22 mouse cellular contexts compared by ENCODE assay signal in the genomic region with DNA sequence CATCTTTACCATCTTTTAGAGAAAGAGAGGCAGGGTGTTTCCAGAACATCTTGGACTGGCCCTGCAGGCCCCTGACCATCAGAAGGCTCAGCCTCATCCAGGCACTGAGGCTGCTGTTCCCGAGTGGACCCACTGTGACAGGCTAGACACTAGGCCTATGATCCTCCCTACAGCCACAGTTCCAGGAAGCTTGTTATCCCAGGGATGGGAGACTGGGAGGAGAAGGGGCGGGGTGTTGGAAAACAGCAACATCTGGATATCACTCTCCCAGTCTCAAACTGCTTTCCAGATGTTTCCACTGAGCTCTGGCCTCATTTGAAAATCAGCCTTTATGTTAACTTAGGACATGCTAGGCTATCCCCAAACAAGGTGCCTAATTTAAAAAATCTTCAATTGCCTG.
DNase-seq lines count a peak whose midpoint lies in the region; ATAC-seq and TF ChIP-seq lines count a peak whose summit lies in the region.
"Had no signal": no experiment of that assay in that cellular context is flagged by ENCODE, and none has a peak within 500 bp of the region (broad histone marks: within the 10 kb centered on the region; RNA-seq: fewer than 3 reads in every experiment).

No protein-coding gene starts in this region.

- H3K4me3 ChIP-seq in embryonic facial prominence, embryonic 14.5 days (ENCODE audit: low read depth, low read length): no peak overlapping the region
- H3K4me3 ChIP-seq in layer of hippocampus, adult 2 months: no peak overlapping the region
- H3K4me3 ChIP-seq: embryonic facial prominence, embryonic 15.5 days; forebrain, embryonic 15.5 days; heart, embryonic 15.5 days; hindbrain, embryonic 15.5 days; left cerebral cortex, adult 2 months; megakaryocyte, embryonic 14.5 days; midbrain, embryonic 13.5 days had no signal

- H3K27me3 ChIP-seq in embryonic facial prominence, embryonic 14.5 days (replicated peaks; ENCODE audit: control insufficient read depth, insufficient read depth, low read length): no peaks in the 10 kb centered on the region
- H3K27me3 ChIP-seq: embryonic facial prominence, embryonic 15.5 days; forebrain, embryonic 15.5 days; heart, embryonic 15.5 days; hindbrain, embryonic 15.5 days; midbrain, embryonic 13.5 days had no signal

- no peak for TF ChIP-seq CTCF in layer of hippocampus, adult 2 months (conservative IDR thresholded peaks at IDR 0.05)

- DNase-seq in embryo, embryonic 11 days: peak; percentile 19
- DNase-seq in embryo, embryonic 9.5 days (ENCODE audit: extremely low spot score): no peak
- peak; percentile 5 to 8 for DNase-seq in heart, adult 18-20 months
- DNase-seq in heart, adult 8-10 months (ENCODE audit: low spot score): no peak
- peak; percentile 34 for DNase-seq in embryonic facial prominence, embryonic 14.5 days (ENCODE audit: low spot score)
- DNase-seq in lung, postnatal 36 days: peak; percentile 28
- no peak for DNase-seq in layer of hippocampus, adult 2 months (ENCODE audit: low spot score in 2 of 2)
- DNase-seq: adrenal gland, postnatal 25 days; cerebellum, adult 8-10 months; cerebellum, postnatal 36 days; kidney, adult 2 months; liver, postnatal 0 days had no signal

- H3K4me2 ChIP-seq in embryonic facial prominence, embryonic 14.5 days (ENCODE audit: low read depth, low read length): no peak overlapping the region
- H3K4me2 ChIP-seq: embryonic facial prominence, embryonic 15.5 days; forebrain, embryonic 15.5 days; heart, embryonic 15.5 days; hindbrain, embryonic 15.5 days; liver, embryonic 11.5 days; midbrain, embryonic 13.5 days had no signal

- H3K36me3 ChIP-seq in embryonic facial prominence, embryonic 14.5 days (ENCODE audit: control insufficient read depth, insufficient read depth, low read length): no peaks in the 10 kb centered on the region
- H3K36me3 ChIP-seq: embryonic facial prominence, embryonic 15.5 days; forebrain, embryonic 15.5 days; heart, embryonic 15.5 days; hindbrain, embryonic 15.5 days had no signal

- no peak for ATAC-seq in embryonic facial prominence, embryonic 14.5 days (ENCODE audit: low read depth)
- no peak for ATAC-seq in megakaryocyte progenitor cell, adult 5-6 weeks (replicated peaks; ENCODE audit: poor library complexity)
- ATAC-seq: forebrain, embryonic 15.5 days; liver, postnatal 0 days; midbrain, embryonic 13.5 days had no signal

- H3K27ac ChIP-seq in embryonic facial prominence, embryonic 14.5 days (replicated peaks; ENCODE audit: low read depth, low read length): no peak overlapping the region
- H3K27ac ChIP-seq in layer of hippocampus, adult 2 months: no peak overlapping the region
- H3K27ac ChIP-seq: embryonic facial prominence, embryonic 15.5 days; forebrain, embryonic 15.5 days; heart, embryonic 15.5 days; hindbrain, embryonic 15.5 days; kidney, postnatal 0 days; left cerebral cortex, adult 2 months; midbrain, embryonic 13.5 days had no signal

- WGBS in embryonic facial prominence, embryonic 14.5 days: 34% methylated on average over 2 of the region's 2 CpGs

- H3K9ac ChIP-seq in embryonic facial prominence, embryonic 14.5 days (ENCODE audit: low read depth, low read length): no peak overlapping the region
- H3K9ac ChIP-seq: embryonic facial prominence, embryonic 15.5 days; forebrain, embryonic 15.5 days; heart, embryonic 15.5 days; hindbrain, embryonic 15.5 days; liver, postnatal 0 days; midbrain, embryonic 13.5 days had no signal

- no peaks in the 10 kb centered on the region for H3K4me1 ChIP-seq in embryonic facial prominence, embryonic 14.5 days (ENCODE audit: control insufficient read depth, insufficient read depth, low read length)
- H3K4me1 ChIP-seq: embryonic facial prominence, embryonic 15.5 days; forebrain, embryonic 15.5 days; heart, embryonic 15.5 days; hindbrain, embryonic 15.5 days; megakaryocyte, embryonic 14.5 days; midbrain, embryonic 13.5 days had no signal

- no peaks in the 10 kb centered on the region for H3K9me3 ChIP-seq in embryonic facial prominence, embryonic 14.5 days (ENCODE audit: control insufficient read depth, low read length)
- H3K9me3 ChIP-seq: embryonic facial prominence, embryonic 15.5 days; forebrain, embryonic 15.5 days; heart, embryonic 15.5 days; hindbrain, embryonic 15.5 days; megakaryocyte, embryonic 14.5 days; midbrain, embryonic 13.5 days had no signal

Comparison
In these comparisons a context has a peak if more than half of its experiments do, and no peak if none do; other contexts are left out.
1. DNase-seq: peak in embryo, embryonic 11 days (single experiment), heart, adult 18-20 months (2 of 2), embryonic facial prominence, embryonic 14.5 days (single experiment) and lung, postnatal 36 days (single experiment); none in embryo, embryonic 9.5 days (single experiment), heart, adult 8-10 months (single experiment) and layer of hippocampus, adult 2 months (0 of 2).